Mouse (Mus musculus) kidney, adult 2 months (tissue): ENCODE measurements around the gene Gm4869.

ENCODE experiments used
- CTCF ChIP-seq: fragments of 200-500 bp; conservative IDR thresholded peaks from 2 replicates; pipeline ENCODE4 v1.5.1; 2011; ENCODE audit warnings: low read depth, mild to moderate bottlenecking, control low read depth, low read length, moderate library complexity, mixed read lengths; ENCODE audit not compliant: insufficient read depth, insufficient read length
- POLR2A ChIP-seq: fragments of 200-500 bp; IDR thresholded peaks from one replicate; pipeline ENCODE4 v1.6.1; 2011; ENCODE audit warnings: low read depth, low read length, control low read depth

GRCm38 (mm10) chr5:140508686-140509085 lies 63.2 kb downstream of the Gm4869 start:
- no peak for TF ChIP-seq CTCF
- TF ChIP-seq POLR2A = no peak
